In genomic region chr5:103620301-103620973, GRCm38 (mm10) we compare ENCODE assay signal across 13 mouse cellular contexts. TPM values are rescaled to one million over a fixed set of nuclear protein-coding genes. Genes with fewer than 3 reads are reported as not detected.
A peak's percentile ranks its signal among the peaks of the same experiment; 100 is the strongest.
DNase-seq lines count a peak whose midpoint lies in the region; ATAC-seq lines count a peak whose summit lies in the region.
"Had no signal": no experiment of that assay in that cellular context is flagged by ENCODE, and none has a peak within 500 bp of the region (broad histone marks: within the 10 kb centered on the region; RNA-seq: fewer than 3 reads in every experiment).

No protein-coding gene starts in this region.

- no peak overlapping the region; the same call in 1 of the 2 replicates for H3K4me2 ChIP-seq in embryonic facial prominence, embryonic 13.5 days
- no peak overlapping the region for H3K4me2 ChIP-seq in forebrain, embryonic 15.5 days (replicated peaks)

- ATAC-seq in embryonic facial prominence, embryonic 13.5 days (ENCODE audit: insufficient number of reproducible peaks, insufficient read depth, low FRiP score, low TSS enrichment, low read depth): no peak
- no peak for ATAC-seq in forebrain, embryonic 15.5 days (replicated peaks)

- H3K27me3 ChIP-seq in embryonic facial prominence, embryonic 13.5 days: no peaks in the 10 kb centered on the region
- H3K27me3 ChIP-seq in embryonic facial prominence, embryonic 10.5 days (replicated peaks; ENCODE audit: low read depth, poor library complexity, severe bottlenecking): no peaks in the 10 kb centered on the region
- no peaks in the 10 kb centered on the region for H3K27me3 ChIP-seq in forebrain, embryonic 15.5 days

- H3K4me3 ChIP-seq in embryonic facial prominence, embryonic 13.5 days: no peak overlapping the region
- H3K4me3 ChIP-seq in embryonic facial prominence, embryonic 10.5 days: no peak overlapping the region
- no peak overlapping the region for H3K4me3 ChIP-seq in forebrain, embryonic 15.5 days
- H3K4me3 ChIP-seq: megakaryocyte, embryonic 14.5 days had no signal

- H3K4me1 ChIP-seq in embryonic facial prominence, embryonic 13.5 days: peaks cover 15% of the 10 kb centered on the region
- H3K4me1 ChIP-seq in embryonic facial prominence, embryonic 10.5 days: peaks cover 6% of the 10 kb centered on the region; the same call in 1 of the 2 replicates
- H3K4me1 ChIP-seq in forebrain, embryonic 15.5 days: 0 out of 2 replicates have a peak, but pooled peaks cover 2% of the 10 kb centered on the region

- 55% methylated on average over 12 of the region's 12 CpGs for WGBS in embryonic facial prominence, embryonic 13.5 days
- 81% methylated on average over 12 of the region's 12 CpGs for WGBS in embryonic facial prominence, embryonic 10.5 days
- WGBS in forebrain, embryonic 15.5 days: 79% methylated on average over 12 of the region's 12 CpGs

- H3K36me3 ChIP-seq in embryonic facial prominence, embryonic 13.5 days: no peaks in the 10 kb centered on the region
- H3K36me3 ChIP-seq in embryonic facial prominence, embryonic 10.5 days (replicated peaks): no peaks in the 10 kb centered on the region
- H3K36me3 ChIP-seq in forebrain, embryonic 15.5 days: no peaks in the 10 kb centered on the region

- peak overlapping the region; percentile 62 for H3K27ac ChIP-seq in embryonic facial prominence, embryonic 13.5 days
- H3K27ac ChIP-seq in embryonic facial prominence, embryonic 10.5 days (replicated peaks): no peak overlapping the region; the same call in 1 of the 2 replicates
- no peak overlapping the region for H3K27ac ChIP-seq in forebrain, embryonic 15.5 days (replicated peaks)

- DNase-seq in embryonic facial prominence, embryonic 10.5 days (ENCODE audit: low spot score): no peak
- DNase-seq in 3134 (ENCODE audit: extremely low read depth, insufficient read length, low spot score): peak; percentile 69
- DNase-seq in heart, adult 9 months (ENCODE audit: low spot score in 2 of 2): peak; percentile 66 to 70
- DNase-seq in lung, adult 18-20 months: peak; percentile 89 to 91
- DNase-seq in cerebellum, adult 9-10 months: no peak
- no peak for DNase-seq in left cerebral cortex, adult 18-20 months (ENCODE audit: low spot score in 2 of 2)
- DNase-seq: B cell, adult 2 months; cerebellum, adult 9-11 months; layer of hippocampus, adult 9-11 months had no signal

- no peaks in the 10 kb centered on the region for H3K9me3 ChIP-seq in embryonic facial prominence, embryonic 13.5 days
- H3K9me3 ChIP-seq in embryonic facial prominence, embryonic 10.5 days: no peaks in the 10 kb centered on the region
- H3K9me3 ChIP-seq in forebrain, embryonic 15.5 days: no peaks in the 10 kb centered on the region
- H3K9me3 ChIP-seq: megakaryocyte, embryonic 14.5 days had no signal

- no peak overlapping the region for H3K9ac ChIP-seq in embryonic facial prominence, embryonic 13.5 days
- H3K9ac ChIP-seq in forebrain, embryonic 15.5 days (replicated peaks): no peak overlapping the region

RNA-seq across cellular contexts. Expression of gene Slc10a6, which starts 8.8 kb away (rescaled TPM):
- 0.19 and 1.1 TPM in 2 replicates for polyA plus RNA-seq in embryonic facial prominence, embryonic 13.5 days (2015; fragmentation: Nextera tagmentation; extraction: Ambion mirVana)
- polyA plus RNA-seq in embryonic facial prominence, embryonic 10.5 days (2016; fragmentation: Nextera tagmentation; extraction: Ambion mirVana): not detected in 2 replicates
- total RNA-seq in left cerebral cortex, adult 18-20 months (2021): not detected
- 0.17 TPM in 1 of 2 replicates, not detected in the other for polyA plus RNA-seq in forebrain, embryonic 15.5 days (2015; fragmentation: Nextera tagmentation; extraction: Ambion mirVana)

RNA-seq across cellular contexts. Expression of gene 1700016H13Rik, which starts 35.4 kb away (rescaled TPM):
- polyA plus RNA-seq in embryonic facial prominence, embryonic 13.5 days (2015; fragmentation: Nextera tagmentation; extraction: Ambion mirVana): 0.30 and 0.41 TPM in 2 replicates
- 0.26 and 0.31 TPM in 2 replicates for polyA plus RNA-seq in embryonic facial prominence, embryonic 10.5 days (2016; fragmentation: Nextera tagmentation; extraction: Ambion mirVana)
- not detected for total RNA-seq in left cerebral cortex, adult 18-20 months (2021)
- 0.31 and 0.62 TPM in 2 replicates for polyA plus RNA-seq in forebrain, embryonic 15.5 days (2015; fragmentation: Nextera tagmentation; extraction: Ambion mirVana)
- polyA plus RNA-seq: frontal cortex, adult 2 months had no signal

Comparison
In these comparisons a context has a peak if more than half of its experiments do, and no peak if none do; other contexts are left out.
1. DNase-seq: peak in 3134 (single experiment), heart, adult 9 months (2 of 2) and lung, adult 18-20 months (2 of 2); none in embryonic facial prominence, embryonic 10.5 days (single experiment), cerebellum, adult 9-10 months (single experiment) and left cerebral cortex, adult 18-20 months (0 of 2).